Mouse (Mus musculus): ENCODE measurements around the gene Pex14.

The Pex14 gene

DNA sequence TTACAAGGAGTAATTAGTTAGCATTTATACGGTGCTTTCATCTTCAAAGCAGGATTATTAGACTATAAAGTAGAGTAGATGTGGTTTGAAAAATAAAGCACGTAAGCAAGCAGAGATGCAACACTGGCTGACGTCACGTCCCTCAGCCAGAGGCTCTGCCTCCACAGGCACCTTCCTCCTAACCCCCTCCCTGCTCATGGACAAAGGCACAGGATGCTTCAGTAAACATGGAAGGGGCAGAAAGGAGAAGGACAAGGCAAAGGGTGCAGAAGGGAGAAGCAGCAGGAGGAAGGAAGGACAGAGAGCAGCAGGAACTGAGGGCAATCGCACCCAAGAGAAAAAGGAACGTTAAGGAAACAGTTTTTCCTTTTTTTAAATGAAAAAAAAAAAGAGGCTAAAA is 43.8 kb downstream of the Pex14 start:
- DNase-seq (ENCODE audit: low spot score), result no peak

DNA sequence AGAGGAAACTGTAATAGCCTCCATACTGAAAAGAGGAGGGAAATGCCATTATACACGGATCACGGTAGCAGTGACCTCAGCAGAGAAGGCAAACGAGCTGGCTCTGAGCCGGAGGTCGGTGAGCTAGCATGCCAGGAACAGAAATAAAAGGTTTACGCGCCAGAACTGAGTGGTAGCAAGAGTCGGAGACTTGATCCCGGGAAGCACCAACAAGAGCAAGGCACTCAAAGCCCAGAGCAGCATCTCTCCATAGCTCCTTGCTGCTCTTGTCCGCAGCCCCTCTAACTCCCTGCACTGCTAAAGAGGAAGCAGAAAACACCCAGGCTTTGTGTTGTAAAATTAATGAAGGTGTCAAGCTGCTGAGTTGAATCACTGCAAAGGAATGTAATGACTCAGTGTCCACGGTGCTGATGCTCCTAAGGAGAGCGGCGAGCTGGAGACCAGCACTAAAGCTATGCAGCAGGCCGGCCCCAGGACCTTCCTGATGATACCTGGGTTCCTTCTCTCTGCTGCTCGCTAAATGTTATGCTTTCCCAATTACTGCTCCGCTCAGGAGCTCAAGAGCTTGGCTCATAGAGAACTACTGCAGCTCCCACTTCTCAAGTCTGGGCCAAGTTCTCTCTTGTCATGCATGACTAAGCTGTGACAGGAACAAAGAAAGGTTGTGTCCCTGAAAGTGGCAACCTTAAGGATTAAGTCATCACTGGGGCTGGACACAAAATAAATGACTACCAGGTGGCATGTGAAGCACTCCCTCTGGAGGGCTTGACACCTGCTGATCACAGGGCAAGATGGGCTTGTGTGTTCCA is 50.1 kb downstream of the Pex14 start:
- DNase-seq (ENCODE audit: low spot score), result no peak

- no peak for DNase-seq (ENCODE audit: low spot score)
Measured at GRCm38 (mm10) chr4:149048625-149049228, 50.9 kb downstream of the Pex14 start.

GRCm38 (mm10) chr4:149047360-149047759 is 52.3 kb downstream of the Pex14 start:
- DNase-seq (ENCODE audit: low spot score), result no peak

DNA sequence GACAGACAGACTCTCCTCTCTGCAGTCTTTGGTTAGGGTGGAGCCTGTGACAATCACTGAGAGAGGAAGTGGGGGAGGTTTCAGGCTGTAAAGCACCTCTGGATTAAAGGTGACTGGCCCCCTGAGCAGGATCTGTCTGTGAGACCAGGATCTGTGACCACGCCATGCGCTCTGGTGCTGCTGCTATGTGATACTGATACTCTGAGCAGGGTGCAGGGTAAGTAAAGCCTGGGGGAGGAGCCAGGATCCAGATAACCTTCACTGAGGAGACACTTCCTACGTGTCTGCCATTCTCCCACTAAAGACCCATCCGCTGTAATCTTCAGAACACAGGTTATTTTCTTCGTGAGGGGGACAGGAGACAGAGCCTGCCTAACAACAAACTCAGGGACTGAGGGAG is 53.8 kb downstream of the Pex14 start:
- no peak for DNase-seq (ENCODE audit: low spot score)

DNA sequence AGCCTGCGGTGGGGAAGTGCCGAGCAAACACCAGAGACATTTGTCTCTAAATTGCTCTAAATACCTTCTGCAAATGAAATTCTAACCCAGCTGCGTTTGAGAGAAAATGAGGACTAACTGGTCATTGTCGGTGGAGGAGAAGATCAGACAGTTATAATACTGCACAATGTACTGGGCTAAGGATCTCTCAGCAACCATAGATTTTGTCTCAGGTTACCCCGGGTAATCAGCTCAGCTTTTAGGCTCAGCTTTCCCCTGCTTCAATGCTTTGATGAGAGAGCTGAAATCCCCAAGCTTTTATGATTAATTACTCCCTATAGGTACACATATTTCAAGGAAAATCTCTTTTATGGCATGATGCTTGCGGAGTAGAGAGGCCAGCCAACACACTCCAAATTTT is 59.4 kb downstream of the Pex14 start:
- no peak for DNase-seq (ENCODE audit: low spot score)

DNA sequence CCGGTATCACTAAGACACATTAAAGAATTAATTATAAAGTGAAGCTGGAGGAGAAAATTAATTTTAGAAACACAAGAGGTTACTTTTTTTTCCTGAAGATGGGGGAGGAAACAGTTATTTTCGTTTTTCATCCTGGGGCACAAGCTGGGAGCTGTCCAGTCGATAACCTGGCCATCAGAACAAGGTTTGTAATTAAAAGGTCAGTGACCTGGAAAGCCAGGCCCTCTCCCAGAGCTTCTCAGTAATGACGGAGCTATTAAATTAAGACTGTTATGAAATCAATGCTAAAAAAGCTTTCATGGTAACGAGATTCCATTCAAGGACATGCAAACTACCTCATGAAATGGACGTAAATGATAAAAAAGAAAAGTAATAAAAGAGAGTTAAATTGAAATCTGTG is 62.0 kb downstream of the Pex14 start:
- no peak for DNase-seq (ENCODE audit: low spot score)

- no peak for DNase-seq (ENCODE audit: low spot score)
Measured at GRCm38 (mm10) chr4:149036592-149036991, 63.1 kb downstream of the Pex14 start.

DNA sequence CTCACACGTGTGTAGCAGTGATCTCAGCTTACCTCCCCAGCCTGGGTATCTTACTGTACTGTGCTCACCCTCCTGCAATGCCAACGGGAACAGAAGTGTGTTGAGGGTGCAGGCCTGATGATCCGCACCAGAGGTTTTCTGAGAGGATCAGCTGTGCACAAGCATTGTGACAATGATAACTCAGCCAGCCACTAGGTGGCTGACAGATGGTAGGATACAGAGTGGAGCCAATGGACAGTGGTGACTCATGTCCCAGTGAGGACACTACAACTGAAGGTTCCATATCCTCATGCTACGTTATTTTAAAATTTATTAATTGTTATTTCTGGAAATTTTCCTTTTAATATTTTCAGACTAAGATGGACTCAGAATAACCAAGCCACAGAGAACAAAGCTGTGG is 68.2 kb downstream of the Pex14 start:
- DNase-seq (ENCODE audit: low spot score), result no peak

DNA sequence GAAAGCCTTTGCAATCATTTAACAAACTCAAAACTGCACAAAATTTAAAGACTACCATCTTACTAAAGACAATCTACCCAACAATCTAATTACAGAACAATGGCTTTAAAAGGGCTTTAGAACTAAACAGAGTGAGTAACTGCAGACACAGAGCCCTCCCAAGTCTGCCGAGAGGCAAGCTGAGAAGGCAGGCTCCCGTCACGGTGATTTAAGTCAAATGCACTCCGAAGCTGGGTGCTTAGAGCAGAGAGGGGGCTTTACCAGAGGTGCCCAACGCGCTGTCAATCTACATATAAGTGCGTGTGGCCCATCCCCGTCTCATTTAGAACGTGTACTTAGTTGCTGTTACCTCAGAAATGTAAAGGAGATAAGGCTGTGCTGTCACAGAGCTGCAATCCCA is 72.1 kb downstream of the Pex14 start:
- no peak for DNase-seq (ENCODE audit: low spot score)

DNA sequence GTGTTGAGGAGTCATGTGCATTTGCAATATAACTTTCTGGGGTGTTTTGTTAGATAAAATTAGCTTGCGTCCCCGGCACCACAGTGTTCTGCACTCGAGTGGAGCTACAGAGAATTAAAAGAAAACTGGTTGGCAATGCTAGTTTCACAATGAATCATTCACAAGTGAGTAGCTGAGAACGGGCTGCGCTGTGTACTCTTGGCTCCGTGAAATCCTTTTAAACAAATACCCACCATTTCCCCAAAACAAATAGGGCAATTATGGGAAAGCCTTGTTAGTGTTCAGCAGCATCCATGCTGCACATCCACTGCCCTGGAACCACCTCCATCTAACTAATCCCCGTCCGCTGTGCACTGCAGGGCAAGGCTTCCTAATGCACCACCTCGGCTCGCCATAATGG is 74.4 kb downstream of the Pex14 start:
- DNase-seq (ENCODE audit: low spot score), result peak; percentile 9

- DNase-seq (ENCODE audit: low spot score), result no peak
Measured at GRCm38 (mm10) chr4:149021021-149021420, 78.7 kb downstream of the Pex14 start.

- no peak for DNase-seq (ENCODE audit: low spot score)
Measured at GRCm38 (mm10) chr4:149019456-149019855, 80.2 kb downstream of the Pex14 start.

GRCm38 (mm10) chr4:149006756-149007155 is 92.9 kb downstream of the Pex14 start:
- no peak for DNase-seq (ENCODE audit: low spot score)

DNA sequence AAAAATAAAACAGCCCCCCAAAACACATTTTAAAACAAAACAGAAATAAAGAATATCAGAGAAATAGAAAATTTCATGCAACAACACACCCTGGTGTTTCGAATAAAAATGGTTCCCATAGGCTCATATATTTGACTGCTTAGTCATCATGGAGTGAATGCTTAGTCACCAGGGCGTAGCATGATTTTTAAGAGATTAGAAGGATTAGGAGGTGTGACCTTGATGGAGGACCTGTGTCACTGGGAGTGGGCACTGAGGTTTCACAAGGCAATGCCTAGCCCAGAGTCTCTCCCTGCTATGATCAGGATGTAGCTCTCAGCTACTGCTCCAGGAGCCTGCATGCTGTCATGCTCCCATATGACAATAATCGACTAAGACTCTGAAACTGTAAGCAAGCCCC is 93.6 kb downstream of the Pex14 start:
- no peak for DNase-seq (ENCODE audit: low spot score)

- no peak for DNase-seq (ENCODE audit: low spot score)
Measured at GRCm38 (mm10) chr4:149002441-149003093, 97.1 kb downstream of the Pex14 start.

GRCm38 (mm10) chr4:149001515-149001914 is 98.2 kb downstream of the Pex14 start:
- no peak for DNase-seq (ENCODE audit: low spot score)

DNA sequence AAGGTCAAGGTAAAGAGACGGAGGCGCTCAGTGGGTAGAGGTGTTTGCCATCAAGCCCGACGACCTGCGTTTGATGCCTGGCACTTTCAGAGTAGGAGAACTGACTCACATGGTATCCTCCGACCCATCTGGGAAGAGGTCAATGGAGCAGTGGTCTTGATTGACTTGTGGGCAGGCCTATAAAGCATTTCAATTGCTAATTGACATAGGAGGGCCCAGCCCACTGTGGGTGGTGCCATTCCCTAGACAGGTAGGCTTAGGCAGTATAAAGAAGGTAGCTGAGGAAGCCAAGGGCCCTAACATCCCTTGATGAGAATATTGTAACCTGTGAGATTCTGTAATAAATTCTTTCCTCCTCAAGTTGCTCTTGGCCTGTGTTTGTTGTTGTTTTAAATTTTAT is 98.9 kb downstream of the Pex14 start:
- no peak for DNase-seq (ENCODE audit: low spot score)

GRCm38 (mm10) chr4:148993948-148994347 is 105.7 kb downstream of the Pex14 start:
- no peak for DNase-seq (ENCODE audit: low spot score)

GRCm38 (mm10) chr4:148990038-148990437 is 109.6 kb downstream of the Pex14 start:
- DNase-seq (ENCODE audit: low spot score), result no peak

- DNase-seq (ENCODE audit: low spot score), result no peak
Measured at GRCm38 (mm10) chr4:148985541-148986476, 113.9 kb downstream of the Pex14 start.
